Mouse (Mus musculus) layer of hippocampus, postnatal 10 days (tissue): ENCODE results near the gene Kif13a. TPM values are rescaled to one million over a fixed set of nuclear protein-coding genes. Genes with fewer than 3 reads are reported as not detected.

ENCODE experiments used
- DNase-seq, 2 experiments: peaks; one replicate each; pipeline ENCODE4 v3.0.0; 2021; ENCODE audit warnings: low spot score in 2 of 2
- total RNA-seq, 2 experiments: library from RNA; stranded (reverse); gene quantifications; 2 replicates each; pipeline ENCODE4 v1.2.3; 2021

The Kif13a gene
- total RNA-seq, 2 experiments from 2014 or later = 29.7 to 30.8 TPM

DNA sequence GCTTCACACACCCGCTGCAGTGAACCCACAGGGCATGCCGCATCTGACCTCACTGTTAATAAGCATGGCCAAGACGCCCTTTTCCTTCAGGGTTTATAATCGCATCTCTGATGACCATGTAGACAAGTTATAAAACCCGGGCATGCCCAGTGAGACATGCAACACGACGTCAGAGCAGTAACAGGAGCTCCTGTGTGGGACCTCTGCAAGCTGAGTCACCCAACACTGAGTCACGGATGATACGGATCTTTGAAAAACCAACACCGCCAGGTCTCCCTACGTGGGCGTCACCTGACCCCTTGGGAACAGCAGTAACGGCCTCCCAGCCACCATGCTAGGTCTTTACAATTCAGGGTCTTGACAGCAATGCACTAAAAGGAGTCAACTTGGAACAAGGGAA, 89.0 kb downstream of the Kif13a start:
- DNase-seq = no peak

DNA sequence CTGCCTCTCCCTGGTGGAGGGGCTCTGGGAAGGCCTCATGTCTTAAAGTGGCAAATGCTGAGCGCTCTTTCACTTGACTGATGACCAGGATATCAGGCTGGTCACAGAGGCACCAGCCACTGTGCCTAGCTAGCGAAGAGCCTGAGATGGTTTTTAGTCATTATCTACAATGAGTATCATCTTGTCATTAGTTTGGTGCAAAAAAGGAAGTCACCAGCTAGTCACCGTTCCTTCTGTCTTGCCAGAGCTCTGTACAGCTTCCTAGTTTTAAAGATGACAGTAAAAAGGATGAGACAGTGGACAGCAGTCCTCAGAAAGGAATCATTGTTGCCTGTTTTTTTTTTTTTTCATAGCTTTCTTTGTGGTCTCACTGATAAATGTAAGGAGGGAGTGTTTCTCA, 90.4 kb downstream of the Kif13a start:
- DNase-seq = no peak

DNA sequence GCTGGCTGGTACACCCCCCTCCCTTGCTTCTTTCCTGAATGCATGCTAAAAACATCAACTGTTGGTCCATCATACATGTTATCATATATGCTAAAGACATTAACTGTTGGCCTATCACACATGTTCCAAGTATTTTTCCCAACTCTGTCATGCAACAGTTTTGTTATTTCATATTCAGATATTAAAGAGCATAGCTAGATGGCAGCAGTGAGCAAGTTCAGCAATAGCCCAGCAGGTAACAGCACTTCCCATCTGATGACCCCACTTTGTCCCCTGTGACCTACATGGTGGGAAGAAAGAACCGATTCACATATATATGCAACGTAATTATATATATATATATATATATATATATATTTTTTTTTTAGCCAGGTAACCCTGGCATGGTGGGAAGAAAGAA, 91.1 kb downstream of the Kif13a start:
- peak in 1 of 2 experiments; percentile 43 for DNase-seq

DNA sequence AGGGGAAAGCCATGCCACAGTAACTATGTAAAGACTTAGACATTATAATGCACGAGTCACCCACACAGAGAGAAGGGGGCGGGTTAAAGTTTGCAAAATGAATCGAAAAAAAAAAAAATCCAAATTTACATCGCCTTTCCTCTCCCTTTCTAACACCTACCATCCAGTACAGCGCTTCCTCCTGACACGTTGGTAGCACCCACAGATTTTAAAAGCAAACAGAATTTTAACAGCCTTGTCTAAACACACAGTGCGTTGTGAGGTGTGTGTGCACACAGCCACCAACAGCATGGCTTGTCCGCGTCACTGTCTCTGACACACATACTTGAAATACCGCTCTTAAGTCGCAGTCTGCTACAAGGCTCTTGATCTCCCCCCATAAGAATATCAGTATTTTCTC, 94.3 kb downstream of the Kif13a start:
- DNase-seq = no peak

DNA sequence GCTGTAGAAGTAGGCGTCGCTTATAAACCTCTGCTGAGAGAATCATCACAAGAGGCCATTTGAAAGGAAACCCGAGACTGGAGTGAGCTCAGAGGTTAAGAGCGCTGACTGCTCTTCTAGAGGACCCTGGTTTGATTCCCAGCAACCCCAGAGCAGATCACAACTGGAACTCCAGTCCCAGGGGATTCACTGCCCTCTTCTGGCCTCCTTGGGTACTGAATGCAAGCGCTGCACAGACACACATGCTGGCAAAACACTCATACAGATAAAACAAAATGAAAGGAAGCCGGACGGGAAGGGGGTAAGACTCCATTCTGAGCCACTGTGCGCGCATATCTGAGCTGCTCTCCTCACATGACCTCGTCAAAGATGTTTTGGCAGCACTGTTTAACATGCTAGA, 94.9 kb downstream of the Kif13a start:
- DNase-seq = no peak

DNA sequence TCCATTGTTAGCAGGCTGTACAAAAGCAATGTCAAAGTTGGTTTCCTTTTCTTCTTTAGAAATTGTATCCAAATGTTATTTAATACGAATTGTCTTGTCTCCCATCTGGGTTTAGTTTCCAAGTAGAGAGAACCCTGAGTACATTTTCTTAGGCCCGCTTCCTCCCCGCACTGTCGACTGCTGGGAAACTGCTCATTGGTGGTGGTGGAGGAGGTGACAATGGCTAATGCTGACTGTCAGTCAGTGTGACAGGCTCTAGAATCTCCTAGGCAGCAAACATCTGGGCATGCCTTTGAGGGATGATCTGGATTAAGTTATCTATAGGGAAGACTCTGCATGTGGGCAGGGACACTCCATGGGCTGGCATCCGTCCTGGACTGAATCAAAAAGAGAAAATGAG, 96.1 kb downstream of the Kif13a start:
- DNase-seq = no peak

DNA sequence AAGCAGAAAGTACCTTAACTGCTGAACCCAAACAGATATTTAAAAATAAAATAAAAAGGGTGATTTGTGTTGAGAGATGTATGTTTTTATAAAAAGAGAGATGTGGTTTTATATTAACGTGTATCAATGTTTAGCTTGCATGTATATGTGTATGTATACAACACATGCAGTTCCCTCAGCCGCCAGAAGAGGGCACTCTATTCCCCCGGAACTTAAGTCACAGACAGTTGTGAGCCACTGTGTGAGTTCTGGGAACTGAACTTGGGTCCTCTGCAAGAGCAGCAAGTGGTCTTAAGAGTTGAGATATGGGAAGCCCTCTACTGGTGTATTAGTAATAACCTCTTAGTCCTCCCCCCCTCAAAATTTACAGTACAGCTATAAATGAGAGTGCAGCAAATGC, 96.7 kb downstream of the Kif13a start:
- no peak for DNase-seq

DNA sequence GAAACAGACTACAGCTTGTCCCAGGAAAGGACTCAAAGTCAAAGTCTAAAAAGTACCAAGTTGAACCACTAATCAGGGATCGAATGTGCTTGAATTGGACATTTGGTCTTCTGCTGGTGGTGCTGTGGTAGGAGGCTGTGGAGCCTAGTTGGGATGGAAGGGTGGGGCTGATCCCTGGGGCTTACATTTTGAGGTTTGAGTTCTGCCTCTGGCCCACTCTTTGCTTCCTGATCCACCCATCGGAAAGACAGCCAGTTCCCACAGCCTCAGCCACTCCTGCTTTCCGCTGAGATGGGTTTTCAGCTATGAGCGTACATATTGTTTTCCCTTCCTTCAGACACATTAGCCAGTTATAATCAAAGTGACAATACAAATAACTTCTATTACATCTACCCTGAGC, 106.4 kb downstream of the Kif13a start:
- no peak for DNase-seq

DNA sequence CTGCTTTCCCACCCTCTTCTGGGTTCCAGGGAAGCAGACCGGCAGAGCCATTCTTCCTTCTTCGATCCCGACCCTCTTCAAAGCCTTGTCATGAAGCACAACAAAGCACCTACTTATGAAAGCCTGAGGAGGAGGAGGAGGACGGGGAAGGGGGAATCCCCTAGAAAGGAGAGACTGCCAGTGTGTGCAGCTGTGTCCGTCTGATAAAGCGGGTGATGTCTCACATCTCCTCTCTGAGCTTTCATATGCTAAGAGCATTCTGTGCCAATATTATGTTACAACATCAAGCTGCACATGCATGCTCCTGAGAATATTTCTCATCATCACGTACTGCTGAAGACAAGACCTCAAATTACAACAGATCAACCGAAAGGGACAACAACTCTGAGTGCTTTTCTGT, 107.5 kb downstream of the Kif13a start:
- no peak for DNase-seq

DNA sequence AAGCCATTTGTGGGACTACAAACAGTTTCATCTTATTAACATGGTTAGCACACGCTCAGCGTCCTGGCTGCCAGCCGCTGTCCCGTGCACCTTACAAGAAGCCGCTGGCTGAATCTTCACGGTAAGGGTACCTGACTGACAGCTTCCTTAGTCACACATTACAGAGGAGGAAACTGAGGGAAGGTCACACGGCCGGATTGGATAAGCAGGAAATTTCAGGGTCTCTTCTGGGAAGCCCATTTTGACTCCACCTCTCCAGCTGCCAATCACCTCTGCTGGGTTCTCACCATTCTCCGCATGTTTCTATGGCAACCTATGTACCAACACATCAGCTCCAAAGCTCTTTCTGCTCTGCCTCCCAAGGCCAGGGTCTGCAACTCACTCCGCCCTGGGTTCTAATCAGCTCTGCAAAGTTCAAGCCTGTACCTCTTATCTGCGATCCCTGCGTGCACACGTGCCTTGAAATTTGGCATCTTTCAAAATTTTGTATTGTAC, 109.9 kb downstream of the Kif13a start:
- no peak for DNase-seq

DNA sequence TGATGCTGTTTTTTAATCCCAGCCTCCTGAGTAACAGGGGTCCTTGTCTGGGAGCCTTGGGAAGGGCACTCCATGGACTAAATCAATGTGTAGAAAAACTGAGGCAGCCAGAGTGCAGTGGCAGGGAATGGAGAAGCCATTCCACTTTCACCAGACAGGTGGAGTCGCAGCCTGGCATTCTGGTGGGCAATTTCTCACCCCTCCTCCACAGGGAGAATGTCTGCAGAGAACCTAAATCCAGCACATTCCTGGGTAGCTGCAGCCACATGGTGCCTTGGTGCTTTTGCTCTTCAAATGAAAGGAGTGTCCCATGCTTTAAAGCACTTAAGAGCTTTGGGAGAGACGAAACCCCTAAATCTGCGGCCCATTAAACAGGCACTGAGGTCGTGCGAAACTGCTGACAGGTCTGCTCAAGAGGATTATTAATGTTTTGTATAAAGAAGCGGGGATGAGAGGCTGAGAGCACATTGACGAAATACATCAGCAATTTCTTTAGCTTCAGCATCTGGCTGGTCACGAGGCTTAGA, 110.4 kb downstream of the Kif13a start:
- DNase-seq = no peak

DNA sequence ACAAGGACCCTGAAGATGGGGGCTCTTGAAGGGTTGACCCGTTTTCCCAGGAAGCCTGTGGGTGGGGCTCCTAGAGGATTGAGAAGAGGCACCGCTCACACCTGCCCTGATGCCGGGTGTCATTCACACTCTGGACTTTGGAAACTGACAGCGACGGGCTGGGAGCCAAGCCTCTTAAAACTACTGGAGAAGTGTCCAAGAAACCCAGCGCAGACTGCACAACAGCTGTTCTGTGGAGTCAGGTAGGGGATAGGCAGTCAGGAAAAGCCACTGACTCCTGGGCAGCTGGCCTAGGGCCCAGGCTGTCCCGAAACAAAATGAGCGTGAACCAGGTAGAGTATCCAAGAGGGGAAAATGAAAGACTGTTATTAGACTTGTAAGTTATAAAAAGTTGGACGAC, 111.3 kb downstream of the Kif13a start:
- no peak for DNase-seq

DNA sequence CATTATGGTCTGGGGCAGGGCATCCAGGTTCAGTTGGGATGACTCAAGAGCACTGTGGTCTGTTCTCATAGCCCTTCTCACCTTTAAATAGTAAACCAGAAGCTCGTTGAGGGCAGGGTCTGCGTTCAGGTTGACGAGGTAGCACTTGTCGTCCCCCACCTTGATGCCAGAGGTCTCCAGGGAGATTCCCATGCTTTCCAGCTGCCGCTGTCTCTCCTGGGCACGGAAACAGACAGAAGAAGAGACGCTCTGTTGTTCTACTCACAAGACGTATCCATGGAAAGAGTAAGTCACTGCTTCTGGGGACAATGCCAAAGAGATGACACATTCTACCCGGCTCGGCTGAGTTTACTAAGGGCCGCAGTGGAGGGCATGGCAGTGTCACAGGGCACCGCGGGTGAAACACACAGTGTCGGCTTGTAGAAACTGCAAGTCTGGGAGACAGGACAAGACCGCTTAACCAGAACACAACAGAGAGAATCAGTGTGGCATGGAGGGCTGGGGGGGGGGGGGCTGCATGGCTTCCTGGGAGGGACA, 117.0 kb downstream of the Kif13a start:
- DNase-seq = no peak

DNA sequence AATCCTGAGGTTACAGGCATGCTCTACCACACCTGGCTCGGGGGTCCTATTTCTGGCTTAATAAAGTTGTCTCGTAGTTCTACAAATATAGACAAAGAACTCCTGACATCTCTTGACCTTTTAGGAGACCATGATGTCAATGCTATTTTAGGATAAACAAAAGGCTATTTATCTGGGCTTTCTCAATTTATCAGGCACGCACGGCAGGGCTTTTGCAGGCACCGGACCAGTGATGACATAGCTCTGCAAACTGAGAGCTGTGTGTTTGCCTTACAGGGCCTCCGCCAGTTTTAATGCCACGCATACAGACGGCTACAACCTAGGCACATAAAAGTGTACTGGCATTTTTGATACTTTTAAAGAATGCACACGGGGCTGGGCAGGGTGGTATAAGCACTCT, 118.0 kb downstream of the Kif13a start:
- DNase-seq = no peak

DNA sequence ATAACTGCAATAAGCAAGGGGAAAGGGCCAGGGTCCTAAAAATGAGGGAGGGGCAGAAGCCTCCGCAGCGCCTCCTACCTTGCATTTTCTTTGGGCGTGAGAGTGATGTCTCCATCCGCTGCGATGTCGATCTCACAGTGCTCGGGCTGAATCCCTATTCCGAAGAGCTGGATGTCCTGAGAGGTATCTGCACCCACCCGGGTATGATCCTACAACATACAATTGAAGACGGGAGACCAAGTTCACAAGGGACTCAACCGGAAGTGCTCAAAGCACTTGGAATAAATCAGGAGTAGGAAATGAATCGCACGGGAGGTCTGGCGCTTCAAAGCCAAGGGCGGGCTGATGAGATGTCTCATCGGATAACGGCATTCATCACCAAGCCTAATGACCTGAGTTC, 119.1 kb downstream of the Kif13a start:
- DNase-seq = no peak

DNA sequence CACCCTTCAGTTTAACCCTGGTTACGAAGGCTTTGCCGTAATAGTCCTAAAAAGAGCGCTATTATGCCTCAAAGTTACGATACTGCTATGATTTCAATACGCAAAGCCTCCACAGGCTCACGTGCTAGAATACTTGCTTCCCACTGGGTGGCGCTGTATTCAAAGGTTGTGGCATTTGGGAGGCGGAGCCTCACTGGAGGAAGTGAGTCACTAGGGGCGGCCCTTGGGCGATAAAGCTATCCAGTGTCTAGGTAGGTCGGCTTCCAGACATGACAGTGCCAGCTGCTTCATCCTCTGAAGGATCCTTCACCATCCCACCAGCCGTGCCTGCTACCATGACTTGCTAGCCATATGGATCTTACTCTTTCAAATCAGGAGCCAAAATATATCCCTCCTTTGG, 119.6 kb downstream of the Kif13a start:
- DNase-seq = peak; percentile 32 to 45

DNA sequence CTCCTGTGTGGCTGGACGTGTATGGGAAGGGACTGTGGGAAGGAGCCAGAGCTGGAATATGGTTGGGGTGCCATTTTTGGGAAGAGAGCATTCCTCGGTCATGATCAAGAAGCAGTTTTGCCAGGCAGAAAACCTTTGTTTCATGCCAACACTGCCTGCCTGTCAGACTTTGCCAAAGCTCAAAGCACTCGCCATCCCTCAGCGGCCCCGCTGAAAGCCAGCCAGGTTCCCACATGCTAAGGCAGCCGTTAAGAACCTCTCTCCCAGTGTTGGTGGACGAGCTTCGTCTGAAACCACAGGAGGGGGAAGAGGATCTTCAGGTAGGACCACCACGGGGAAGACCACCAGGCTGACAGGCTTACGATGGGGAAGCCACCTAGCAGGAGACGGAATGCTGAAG, 121.8 kb downstream of the Kif13a start:
- DNase-seq = peak in 1 of 2 experiments; percentile 14

DNA sequence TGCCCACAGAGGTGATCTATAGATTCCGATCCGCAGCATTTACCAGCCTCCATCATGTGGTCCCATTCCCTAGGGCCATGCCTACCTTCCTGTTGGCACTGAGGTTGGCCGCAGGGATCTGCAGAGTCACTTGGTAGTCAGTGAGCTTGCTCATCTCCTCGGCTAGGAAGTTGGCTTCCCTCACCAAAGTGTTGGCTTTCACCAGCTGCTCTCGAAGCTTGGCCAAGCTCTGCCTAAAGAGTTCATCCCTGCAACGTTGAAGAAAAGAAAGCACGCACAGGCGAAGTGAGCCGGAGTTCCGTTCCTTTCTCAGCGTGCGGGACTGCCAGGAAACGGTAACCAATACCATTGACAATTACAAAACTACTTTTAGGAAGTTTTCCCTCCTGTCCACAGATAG, 128.5 kb downstream of the Kif13a start:
- DNase-seq = no peak

DNA sequence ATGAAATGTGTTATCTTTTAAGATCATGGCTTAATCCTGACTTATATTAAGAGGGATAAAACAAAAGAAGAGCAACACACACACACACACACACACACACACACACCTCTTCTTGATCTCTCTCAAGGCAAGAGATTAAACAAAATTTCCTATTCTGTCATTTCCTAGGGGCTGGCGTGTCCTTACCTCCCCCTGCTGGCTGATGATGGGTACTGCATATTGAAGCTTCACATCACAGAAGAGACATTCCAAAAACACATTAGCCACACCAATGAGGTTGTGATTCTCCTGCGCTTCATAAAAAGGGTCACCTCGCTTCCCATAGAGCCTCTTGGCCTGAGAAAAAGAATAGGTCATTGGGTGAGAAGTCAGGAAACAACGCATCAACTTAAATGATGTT, 131.5 kb downstream of the Kif13a start:
- DNase-seq = peak; percentile 59 to 69

DNA sequence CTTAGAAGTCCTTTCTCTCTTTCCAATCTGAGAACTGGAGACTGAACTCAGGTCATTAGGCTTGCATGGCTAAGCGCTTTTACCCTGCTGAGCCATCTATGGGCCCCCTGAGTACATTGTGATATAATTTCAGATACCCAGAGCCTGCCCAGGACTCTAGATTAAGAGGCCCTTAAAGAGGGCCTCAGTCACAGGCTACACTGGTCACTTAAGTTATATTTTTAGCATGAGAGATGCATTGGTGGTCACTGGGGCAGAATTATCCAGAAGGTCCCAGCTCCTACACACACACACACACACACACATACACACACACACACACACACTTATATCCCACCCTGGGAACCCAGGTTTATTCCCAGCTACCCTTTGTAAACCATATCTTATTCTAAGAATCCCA, 133.3 kb downstream of the Kif13a start:
- DNase-seq = no peak

DNA sequence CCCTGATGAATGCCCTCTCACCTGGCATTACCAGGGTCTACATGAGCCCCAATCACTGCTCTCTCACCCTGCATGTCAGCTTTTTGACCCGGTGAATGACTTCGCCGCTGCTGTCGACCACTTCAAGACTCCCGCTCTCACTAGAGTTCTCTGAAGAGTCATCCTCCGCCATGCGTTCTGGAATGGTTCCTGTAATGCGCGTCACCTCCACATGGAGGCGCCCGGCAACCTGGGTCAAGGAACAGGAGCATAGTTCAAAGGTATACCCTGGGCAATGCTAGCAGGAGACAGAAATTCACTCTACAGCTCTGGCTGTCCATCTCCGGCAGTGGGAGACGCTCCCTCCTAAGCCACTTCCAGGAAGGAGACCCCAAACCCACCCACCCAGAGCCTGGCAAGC, 135.8 kb downstream of the Kif13a start:
- no peak for DNase-seq

DNA sequence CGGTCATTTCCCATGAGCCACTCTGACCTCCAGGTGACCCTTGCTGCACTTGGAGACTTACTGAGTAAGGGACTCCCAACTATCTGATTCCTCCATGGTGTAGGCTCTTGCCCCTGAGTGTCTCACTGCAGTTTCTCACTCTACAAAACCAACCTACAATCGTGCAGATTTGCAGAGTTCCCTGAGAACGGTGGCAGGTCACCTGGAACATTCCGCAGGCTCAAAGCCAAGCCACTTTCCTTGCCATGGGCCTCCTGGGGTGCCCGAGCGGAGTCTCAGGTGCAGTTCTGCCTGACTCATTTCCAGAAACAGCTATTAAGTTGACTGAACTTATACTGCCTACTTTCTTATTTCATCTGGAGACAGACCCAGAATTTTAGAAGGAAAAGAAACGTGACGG, 141.2 kb downstream of the Kif13a start:
- no peak for DNase-seq

DNA sequence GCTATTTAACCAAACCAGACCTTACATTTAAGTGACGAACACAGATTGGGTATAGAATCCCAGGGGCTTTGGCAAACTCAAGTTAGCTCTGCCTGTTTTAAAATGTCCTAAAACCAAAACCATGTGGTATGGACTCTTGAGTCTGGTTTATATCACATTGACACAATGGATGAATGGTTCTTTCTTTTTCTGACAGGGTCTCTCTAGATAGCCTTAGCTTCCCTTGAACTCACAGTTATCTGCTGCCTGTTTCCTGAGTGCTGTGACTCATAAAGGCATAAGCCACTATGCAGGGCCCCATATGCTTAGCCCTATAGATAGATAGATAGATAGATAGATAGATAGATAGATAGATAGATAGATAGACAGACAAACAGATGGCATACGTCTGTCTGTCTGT, 142.8 kb downstream of the Kif13a start:
- DNase-seq = no peak

DNA sequence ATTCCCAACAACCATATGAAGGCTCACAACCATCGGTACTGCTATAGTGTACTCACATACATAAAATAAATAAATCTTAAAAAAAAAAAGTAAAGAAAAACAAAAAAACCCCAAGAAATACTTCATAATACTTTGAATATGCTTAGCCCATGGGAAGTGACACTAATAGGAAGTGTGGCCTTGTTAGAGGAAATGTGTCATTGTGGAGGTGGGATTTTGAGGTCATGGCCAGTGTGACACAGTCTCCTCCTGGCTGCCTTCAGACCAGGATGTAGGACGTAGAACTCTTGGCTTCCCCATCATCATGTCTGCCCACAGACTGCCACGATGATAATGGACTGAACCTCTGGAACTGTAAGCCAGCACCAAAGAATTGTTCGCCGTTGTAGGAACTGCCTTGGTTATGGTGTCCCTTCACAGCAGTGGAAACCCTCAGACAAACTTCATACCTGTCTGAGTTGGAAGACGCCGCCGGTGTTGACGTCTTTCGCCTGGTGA, 143.6 kb downstream of the Kif13a start:
- no peak for DNase-seq
